Mouse (Mus musculus): ENCODE measurements around the gene Hexim1.

- peak; percentile 92 for TF ChIP-seq POLR2A (IDR thresholded peaks at IDR 0.05; ENCODE audit: low read depth, low read length)
- no peak for TF ChIP-seq SMC3 (IDR thresholded peaks at IDR 0.05; ENCODE audit: low read depth, low read length)
- peak; percentile 4; the same call in 1 of the 2 replicates for TF ChIP-seq EP300 (IDR thresholded peaks at IDR 0.05; ENCODE audit: low read length)
- TF ChIP-seq CTCF (conservative IDR thresholded peaks at IDR 0.05 in 1 of 2, IDR thresholded peaks at IDR 0.05 in 1 of 2; ENCODE audit: low read depth in 2 of 2, low read length in 2 of 2) = no peak
- TF ChIP-seq GABPA (IDR thresholded peaks at IDR 0.05; ENCODE audit: insufficient replicate concordance, low read depth, low read length) = no peak; the same call in 1 of the 2 replicates
- TF ChIP-seq USF1 (IDR thresholded peaks at IDR 0.05; ENCODE audit: low read depth, low read length) = no peak
- peak; percentile 58 for TF ChIP-seq NRF1 (IDR thresholded peaks at IDR 0.05; ENCODE audit: low read depth, low read length)
- peak; percentile 82; the same call in 1 of the 2 replicates for TF ChIP-seq E2F4 (IDR thresholded peaks at IDR 0.05; ENCODE audit: insufficient replicate concordance, low read depth, low read length)
- TF ChIP-seq PAX5 (IDR thresholded peaks at IDR 0.05; ENCODE audit: low read length) = no peak
- peak; percentile 92 for TF ChIP-seq MAX (IDR thresholded peaks at IDR 0.05; ENCODE audit: low read length)
- TF ChIP-seq MAZ (IDR thresholded peaks at IDR 0.05; ENCODE audit: low read depth, low read length) = peak; percentile 73; the same call in 1 of the 2 replicates
- TF ChIP-seq ZMIZ1 (IDR thresholded peaks at IDR 0.05; ENCODE audit: low read depth, low read length) = peak; percentile 98
- peak; percentile 65 for TF ChIP-seq HCFC1 (IDR thresholded peaks at IDR 0.05; ENCODE audit: low read depth, low read length)
Measured at GRCm38 (mm10) chr11:103115163-103116007, 646 bp upstream of the Hexim1 start.

Measured in CH12.LX (cell line).